Mouse (Mus musculus) gastrocnemius, postnatal 4 days (tissue): ENCODE results near the gene Gucy2d. TPM values are rescaled to one million over a fixed set of nuclear protein-coding genes. Genes with fewer than 3 reads are reported as not detected.
A peak's percentile ranks its signal among the peaks of the same experiment; 100 is the strongest.

Source experiments
- DNase-seq, 2 experiments: peaks; one replicate each; pipeline ENCODE4 v3.0.0; 2021 to 2022; ENCODE audit warnings: low spot score in 2 of 2, mixed read lengths in 2 of 2
- total RNA-seq, 2 experiments: library from RNA; stranded (reverse); gene quantifications; 2 replicates each; pipeline ENCODE4 v1.2.3; 2021

Gucy2d gene
- total RNA-seq, 2 experiments from 2014 or later = 0.12 TPM; not detected in 1

- DNase-seq = no peak
Observed at GRCm38 (mm10) chr7:98446873-98447272, 6.7 kb downstream of the Gucy2d start.

- no peak for DNase-seq
Observed at GRCm38 (mm10) chr7:98447585-98448308, 7.5 kb downstream of the Gucy2d start.

- no peak for DNase-seq
Observed at GRCm38 (mm10) chr7:98448309-98448630, 8.1 kb downstream of the Gucy2d start.

GRCm38 (mm10) chr7:98449696-98450095 lies 9.5 kb downstream of the Gucy2d start:
- no peak for DNase-seq

GRCm38 (mm10) chr7:98454397-98455120 lies 14.3 kb downstream of the Gucy2d start:
- no peak for DNase-seq

GRCm38 (mm10) chr7:98460319-98460718 lies 20.1 kb downstream of the Gucy2d start:
- no peak for DNase-seq

GRCm38 (mm10) chr7:98469089-98469488 lies 28.9 kb downstream of the Gucy2d start:
- no peak for DNase-seq

- DNase-seq = no peak
Observed at GRCm38 (mm10) chr7:98472529-98472928, 32.3 kb downstream of the Gucy2d start.

GRCm38 (mm10) chr7:98474558-98474957 lies 34.3 kb downstream of the Gucy2d start:
- no peak for DNase-seq

GRCm38 (mm10) chr7:98477153-98477552 lies 36.9 kb downstream of the Gucy2d start:
- peak in 1 of 2 experiments; percentile 55 for DNase-seq

- no peak for DNase-seq
Observed at GRCm38 (mm10) chr7:98480481-98480880, 40.3 kb downstream of the Gucy2d start.

GRCm38 (mm10) chr7:98481066-98481734 lies 41.0 kb downstream of the Gucy2d start:
- DNase-seq = peak; percentile 60 to 81

- no peak for DNase-seq
Observed at GRCm38 (mm10) chr7:98481861-98482260, 41.6 kb downstream of the Gucy2d start.

GRCm38 (mm10) chr7:98482551-98483267 lies 42.5 kb downstream of the Gucy2d start:
- no peak for DNase-seq

- DNase-seq = no peak
Observed at GRCm38 (mm10) chr7:98483268-98483607, 43.0 kb downstream of the Gucy2d start.

GRCm38 (mm10) chr7:98484878-98485277 lies 44.7 kb downstream of the Gucy2d start:
- DNase-seq = no peak

- DNase-seq = no peak
Observed at GRCm38 (mm10) chr7:98485508-98485907, 45.3 kb downstream of the Gucy2d start.

- no peak for DNase-seq
Observed at GRCm38 (mm10) chr7:98486471-98486917, 46.3 kb downstream of the Gucy2d start.

GRCm38 (mm10) chr7:98487202-98487980 lies 47.2 kb downstream of the Gucy2d start:
- no peak for DNase-seq

- DNase-seq = no peak
Observed at GRCm38 (mm10) chr7:98488398-98489130, 48.3 kb downstream of the Gucy2d start.
